Comparison of ENCODE assay signal across 8 mouse cellular contexts in the genomic region with DNA sequence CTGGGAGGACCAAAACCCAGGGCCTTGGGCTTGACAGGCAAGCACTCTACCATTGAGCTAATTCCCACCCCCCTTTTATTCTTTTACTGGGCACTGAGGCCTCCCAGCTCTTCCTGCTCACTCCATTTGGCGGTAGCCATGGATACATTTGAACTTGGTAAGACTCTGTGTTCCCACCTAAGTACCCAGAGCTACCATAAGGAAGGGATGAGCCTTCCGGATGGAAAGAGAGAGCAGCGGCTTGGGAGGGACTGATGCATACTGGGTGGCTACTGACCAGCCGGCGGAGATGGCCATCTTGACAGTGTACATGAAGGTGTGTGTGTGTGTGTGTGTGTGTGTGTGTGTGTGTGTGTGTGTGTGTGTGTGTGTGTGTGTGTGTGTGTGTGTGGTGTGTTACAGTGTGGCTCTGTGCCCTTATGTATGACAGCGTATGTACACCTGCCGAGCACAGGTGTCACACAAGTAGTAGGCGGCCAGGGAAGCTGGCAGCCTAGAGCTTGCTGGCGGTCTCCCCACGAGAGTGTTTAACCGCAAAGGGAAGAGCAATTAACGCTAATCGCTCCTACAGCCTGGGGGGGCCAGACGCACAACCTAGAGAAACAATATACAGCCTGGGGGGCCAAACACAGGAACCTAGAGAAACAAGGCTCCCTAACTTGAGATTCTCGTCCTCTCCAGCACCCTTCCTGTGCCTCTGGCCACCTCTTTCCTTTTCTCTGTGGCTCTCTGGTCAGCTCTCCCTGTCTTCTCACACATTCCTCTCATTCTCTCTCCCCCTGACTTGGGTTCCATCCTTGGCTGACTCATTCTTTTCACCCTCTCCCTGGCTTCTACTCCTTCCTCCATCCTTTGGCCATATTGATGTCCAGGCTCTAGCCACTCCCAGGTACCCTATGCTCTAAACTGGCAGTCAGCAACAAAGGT. TPM values are rescaled to one million over a fixed set of nuclear protein-coding genes. Genes with fewer than 3 reads are reported as not detected.
DNase-seq lines count a peak whose midpoint lies in the region; ATAC-seq lines count a peak whose summit lies in the region.

No protein-coding gene starts in this region.

- H3K36me3 ChIP-seq in hindbrain, embryonic 11.5 days (ENCODE audit: control insufficient read depth, insufficient read depth, low read length), result no peaks in the 10 kb centered on the region
- peaks cover 5% of the 10 kb centered on the region for H3K36me3 ChIP-seq in midbrain, embryonic 14.5 days (ENCODE audit: control insufficient read depth, insufficient read depth, low read length)

- H3K4me2 ChIP-seq in hindbrain, embryonic 11.5 days (replicated peaks; ENCODE audit: low read depth, low read length), result peak overlapping the region; percentile 47
- H3K4me2 ChIP-seq in midbrain, embryonic 14.5 days (ENCODE audit: low read length), result peak overlapping the region; percentile 81

- H3K9ac ChIP-seq in hindbrain, embryonic 11.5 days (ENCODE audit: low read depth, low read length), result peak overlapping the region; percentile 92
- peak overlapping the region; percentile 98 for H3K9ac ChIP-seq in midbrain, embryonic 14.5 days (replicated peaks; ENCODE audit: low read length)

- H3K27ac ChIP-seq in hindbrain, embryonic 11.5 days (ENCODE audit: low read depth, low read length), result peak overlapping the region; percentile 94
- H3K27ac ChIP-seq in midbrain, embryonic 14.5 days (replicated peaks; ENCODE audit: low read depth, low read length), result peak overlapping the region; percentile 91

- ATAC-seq in hindbrain, embryonic 11.5 days (ENCODE audit: low FRiP score), result no peak
- ATAC-seq in midbrain, embryonic 14.5 days (ENCODE audit: low FRiP score, low TSS enrichment), result no peak
- no peak for ATAC-seq in megakaryocyte progenitor cell, adult 5-6 weeks (replicated peaks; ENCODE audit: poor library complexity)
- ATAC-seq in frontal cortex, adult (ENCODE audit: low TSS enrichment), result no peak

- H3K4me1 ChIP-seq in hindbrain, embryonic 11.5 days (replicated peaks; ENCODE audit: control insufficient read depth, insufficient read depth, low read length), result peaks cover 35% of the 10 kb centered on the region
- peaks cover 65% of the 10 kb centered on the region for H3K4me1 ChIP-seq in midbrain, embryonic 14.5 days (ENCODE audit: control insufficient read depth, insufficient read depth, low read length)

- H3K4me3 ChIP-seq in hindbrain, embryonic 11.5 days (ENCODE audit: low read depth, low read length), result peak overlapping the region; percentile 84
- H3K4me3 ChIP-seq in midbrain, embryonic 14.5 days (replicated peaks; ENCODE audit: low read depth, low read length), result peak overlapping the region; percentile 80

- no peaks in the 10 kb centered on the region for H3K27me3 ChIP-seq in hindbrain, embryonic 11.5 days (ENCODE audit: control insufficient read depth, insufficient read depth, low read length)
- no peaks in the 10 kb centered on the region for H3K27me3 ChIP-seq in midbrain, embryonic 14.5 days (ENCODE audit: control insufficient read depth, insufficient read depth, low read length)

- WGBS in hindbrain, embryonic 11.5 days, result 35% methylated on average over 15 of the region's 15 CpGs
- 6% methylated on average over 15 of the region's 15 CpGs for WGBS in midbrain, embryonic 14.5 days

- no peaks in the 10 kb centered on the region for H3K9me3 ChIP-seq in hindbrain, embryonic 11.5 days (ENCODE audit: control insufficient read depth, low read length)
- no peaks in the 10 kb centered on the region for H3K9me3 ChIP-seq in midbrain, embryonic 14.5 days (ENCODE audit: control insufficient read depth, low read length)

- DNase-seq in kidney, postnatal 10 days, result peak; percentile 15
- no peak for DNase-seq in kidney, postnatal 36 days
- peak; percentile 81 for DNase-seq in cerebellum, adult 9-11 months
- peak; percentile 41 for DNase-seq in hindbrain, embryonic 11.5 days (ENCODE audit: low spot score)
- peak; percentile 60 for DNase-seq in midbrain, embryonic 14.5 days
- no peak for DNase-seq in spleen, postnatal 4 days (ENCODE audit: low spot score in 2 of 2)

RNA-seq across cellular contexts. Expression of gene Pea15a, which starts 1.5 kb away (rescaled TPM):
- polyA plus RNA-seq in hindbrain, embryonic 11.5 days (2014; fragmentation: Nextera tagmentation; extraction: Ambion mirVana), result 283 and 321 TPM in 2 replicates
- polyA plus RNA-seq in midbrain, embryonic 14.5 days (2014; fragmentation: Nextera tagmentation; extraction: Ambion mirVana), result 314 and 385 TPM in 2 replicates
- total RNA-seq in megakaryocyte progenitor cell, adult 5-6 weeks (2015), result 3.1 and 4.9 TPM in 2 replicates
- total RNA-seq in megakaryocyte progenitor cell, adult 5-6 weeks (2017), result 2.2 and 2.6 TPM in 2 replicates

RNA-seq across cellular contexts. Expression of gene Casq1, which starts 14.6 kb away (rescaled TPM):
- polyA plus RNA-seq in hindbrain, embryonic 11.5 days (2014; fragmentation: Nextera tagmentation; extraction: Ambion mirVana), result 1.4 and 2.5 TPM in 2 replicates
- 1.6 and 2.3 TPM in 2 replicates for polyA plus RNA-seq in midbrain, embryonic 14.5 days (2014; fragmentation: Nextera tagmentation; extraction: Ambion mirVana)
- not detected in 2 replicates for total RNA-seq in megakaryocyte progenitor cell, adult 5-6 weeks (2015)
- total RNA-seq in megakaryocyte progenitor cell, adult 5-6 weeks (2017), result not detected in 2 replicates

RNA-seq across cellular contexts. Expression of gene Atp1a4, which starts 53.1 kb away (rescaled TPM):
- 0.06 TPM in 1 of 2 replicates, not detected in the other for polyA plus RNA-seq in hindbrain, embryonic 11.5 days (2014; fragmentation: Nextera tagmentation; extraction: Ambion mirVana)
- polyA plus RNA-seq in midbrain, embryonic 14.5 days (2014; fragmentation: Nextera tagmentation; extraction: Ambion mirVana), result not detected in 2 replicates
- total RNA-seq in megakaryocyte progenitor cell, adult 5-6 weeks (2015), result not detected in 2 replicates
- not detected in 2 replicates for total RNA-seq in megakaryocyte progenitor cell, adult 5-6 weeks (2017)

RNA-seq across cellular contexts. Expression of gene Igsf8, which starts 56.4 kb away (rescaled TPM):
- polyA plus RNA-seq in hindbrain, embryonic 11.5 days (2014; fragmentation: Nextera tagmentation; extraction: Ambion mirVana), result 123 and 136 TPM in 2 replicates
- polyA plus RNA-seq in midbrain, embryonic 14.5 days (2014; fragmentation: Nextera tagmentation; extraction: Ambion mirVana), result 55.6 and 61.0 TPM in 2 replicates
- 28.8 and 29.7 TPM in 2 replicates for total RNA-seq in megakaryocyte progenitor cell, adult 5-6 weeks (2015)
- 25.5 and 30.6 TPM in 2 replicates for total RNA-seq in megakaryocyte progenitor cell, adult 5-6 weeks (2017)

RNA-seq across cellular contexts. Expression of gene Dcaf8, which starts 57.2 kb away (rescaled TPM):
- 87.8 and 96.0 TPM in 2 replicates for polyA plus RNA-seq in hindbrain, embryonic 11.5 days (2014; fragmentation: Nextera tagmentation; extraction: Ambion mirVana)
- polyA plus RNA-seq in midbrain, embryonic 14.5 days (2014; fragmentation: Nextera tagmentation; extraction: Ambion mirVana), result 63.5 and 79.8 TPM in 2 replicates
- 26.0 and 46.0 TPM in 2 replicates for total RNA-seq in megakaryocyte progenitor cell, adult 5-6 weeks (2015)
- total RNA-seq in megakaryocyte progenitor cell, adult 5-6 weeks (2017), result 93.6 and 140 TPM in 2 replicates

Comparison
In these comparisons a context has a peak if more than half of its experiments do, and no peak if none do; other contexts are left out.
1. DNase-seq: peak in kidney, postnatal 10 days (single experiment), cerebellum, adult 9-11 months (single experiment), hindbrain, embryonic 11.5 days (single experiment) and midbrain, embryonic 14.5 days (single experiment); none in kidney, postnatal 36 days (0 of 2) and spleen, postnatal 4 days (0 of 2).